Mouse (Mus musculus) cerebellum, postnatal 25 days (tissue): ENCODE results near the gene Ift46.
A peak's percentile ranks its signal among the peaks of the same experiment; 100 is the strongest.

Source experiments
- DNase-seq, 2 experiments: peaks; one replicate each; pipeline ENCODE4 v3.0.0; 2021; ENCODE audit warnings: mixed read lengths in 2 of 2

Ift46 gene

DNA sequence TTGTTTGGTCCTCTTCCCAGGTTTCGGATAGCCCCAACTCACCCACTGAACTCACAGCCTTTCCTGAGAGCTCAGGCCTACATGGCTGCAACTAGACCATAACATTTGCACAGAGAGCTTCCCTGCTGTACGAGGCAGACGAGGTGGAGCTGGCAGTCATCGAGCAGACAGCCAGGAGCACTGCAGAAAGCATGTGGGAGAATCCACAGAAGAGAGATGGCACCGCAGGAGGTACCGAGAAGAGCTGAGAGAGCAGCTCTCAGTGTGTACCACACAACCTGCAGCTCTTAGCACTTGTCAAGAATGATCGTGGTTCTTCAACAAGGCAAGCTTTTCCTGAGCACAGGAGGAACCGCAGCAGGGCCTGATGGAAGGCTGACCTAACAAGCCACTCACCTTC lies 46.5 kb downstream of the Ift46 start:
- DNase-seq = no peak

- no peak for DNase-seq
Observed at GRCm38 (mm10) chr9:44817522-44817921, 49.8 kb downstream of the Ift46 start.

DNA sequence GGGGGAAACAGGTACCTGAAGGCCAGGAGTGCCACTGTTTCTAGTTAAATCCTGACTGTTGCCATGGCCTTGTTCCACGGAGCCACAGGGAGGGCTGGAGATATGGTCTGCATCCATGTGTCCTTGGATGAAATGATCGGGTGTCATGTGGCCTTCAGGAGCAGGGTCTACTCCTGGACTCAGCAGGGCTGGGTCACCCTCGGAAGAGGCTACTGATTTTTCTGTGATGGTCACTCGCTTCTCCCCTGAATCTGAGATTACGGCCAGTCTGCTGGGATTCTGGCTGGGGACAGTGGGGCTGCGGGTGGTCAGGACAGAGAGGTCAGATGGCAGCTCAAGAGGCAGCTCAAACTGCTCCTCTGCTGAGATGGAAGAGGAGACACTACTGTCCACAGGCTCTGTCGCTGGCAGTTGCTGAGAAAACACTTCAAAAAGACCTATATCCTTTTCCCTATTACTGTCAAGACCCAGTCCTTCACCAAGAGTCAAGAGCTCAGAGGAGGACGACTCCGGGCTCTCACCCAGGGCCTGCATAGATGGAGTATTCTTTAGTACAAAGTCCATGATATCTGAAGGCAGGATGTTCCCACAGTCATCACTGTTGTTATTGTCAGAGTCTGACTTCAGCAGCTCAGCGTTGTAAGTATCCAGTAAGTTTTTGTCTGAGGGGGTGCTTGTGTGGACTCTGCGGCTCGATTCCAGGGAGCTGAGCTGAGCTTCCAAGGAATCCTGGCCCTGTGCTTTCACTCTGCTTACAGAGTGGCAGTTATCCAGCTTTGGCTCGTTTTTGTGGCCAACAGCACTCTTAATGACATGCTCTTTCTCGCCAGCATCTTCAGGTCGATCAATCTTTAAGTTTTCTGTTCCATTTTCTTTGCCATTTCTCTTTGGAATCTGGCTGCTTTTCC lies 52.5 kb downstream of the Ift46 start:
- DNase-seq = no peak

GRCm38 (mm10) chr9:44826660-44827059 lies 59.0 kb downstream of the Ift46 start:
- no peak for DNase-seq

DNA sequence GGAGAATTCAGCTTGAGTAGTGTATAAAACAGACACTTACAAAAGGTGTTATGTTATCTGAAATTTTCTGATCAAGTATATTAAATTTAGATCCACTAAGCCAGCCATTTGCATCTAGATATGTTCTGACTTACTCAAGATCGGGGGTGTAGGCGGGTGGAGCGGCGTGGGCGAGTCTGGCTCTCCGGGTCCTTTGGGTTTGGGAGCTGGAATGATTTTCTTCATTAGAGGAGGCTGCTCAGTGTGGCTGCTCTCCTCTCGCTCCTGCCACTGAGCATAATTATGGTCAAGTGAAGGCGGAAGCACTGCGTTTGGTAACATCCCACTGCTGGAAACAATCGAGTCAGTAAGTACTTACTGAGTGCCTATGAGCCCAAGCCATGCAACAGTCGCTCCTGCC lies 61.2 kb downstream of the Ift46 start:
- no peak for DNase-seq

DNA sequence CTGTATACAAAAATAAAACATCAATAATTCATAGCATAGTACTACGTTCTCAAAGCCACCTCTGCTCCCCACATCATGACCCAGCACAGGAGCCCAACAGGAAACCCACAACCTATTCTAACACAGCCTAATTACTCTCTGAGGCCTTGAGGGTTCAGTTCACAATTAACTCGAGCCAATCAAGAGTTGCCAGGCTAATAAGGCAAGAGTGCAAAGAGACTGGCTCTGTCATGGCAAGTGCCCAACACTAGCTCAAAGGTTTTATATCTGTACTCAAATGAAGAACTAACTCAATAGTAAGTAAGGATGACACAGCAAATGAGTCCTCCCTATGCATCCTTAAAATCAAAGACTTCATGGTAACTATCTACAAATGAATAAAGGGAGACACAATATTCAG lies 62.8 kb downstream of the Ift46 start:
- no peak for DNase-seq

DNA sequence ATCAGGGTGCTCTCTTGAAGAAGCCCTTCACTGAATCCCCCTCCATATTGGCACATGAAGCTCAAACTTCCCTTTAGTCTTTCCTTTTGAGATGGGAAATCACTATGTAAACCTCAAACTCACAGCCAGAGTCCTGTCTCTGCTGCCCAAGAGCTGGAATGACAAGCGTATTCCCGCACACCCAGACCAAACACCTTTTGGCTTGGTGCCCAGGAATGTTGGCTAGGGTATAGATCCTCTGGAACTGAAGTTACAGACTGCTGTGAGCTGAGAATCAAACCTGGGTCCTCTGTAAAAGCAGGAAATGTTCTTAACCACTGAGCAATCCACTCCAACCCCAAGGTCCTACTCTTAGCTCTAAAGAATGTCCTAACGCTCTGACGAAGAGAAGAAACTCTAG lies 64.6 kb downstream of the Ift46 start:
- peak in 1 of 2 experiments; percentile 62 for DNase-seq

GRCm38 (mm10) chr9:44836439-44836838 lies 68.7 kb downstream of the Ift46 start:
- peak; percentile 80 to 87 for DNase-seq

DNA sequence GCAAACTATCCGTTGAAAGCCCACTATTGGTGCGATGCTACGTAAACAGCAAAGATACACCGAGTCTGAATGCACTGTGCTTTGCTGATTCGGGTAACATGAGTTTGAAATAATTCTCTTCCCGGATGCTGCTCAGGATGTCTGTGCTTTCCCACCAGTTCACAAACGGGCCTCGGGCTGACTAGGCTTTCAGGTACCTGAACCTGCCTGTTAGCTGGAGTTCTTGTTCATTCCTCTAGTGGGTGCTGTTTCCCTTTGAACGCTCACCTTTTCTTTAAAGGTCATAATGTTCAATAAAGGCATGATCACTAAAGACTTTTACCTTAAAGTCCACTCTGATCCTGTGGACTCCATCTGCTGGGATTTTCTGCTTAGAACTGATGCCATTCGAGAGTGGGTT lies 73.5 kb downstream of the Ift46 start:
- peak in 1 of 2 experiments; percentile 53 for DNase-seq
